Mouse (Mus musculus) MEL (cell line): ENCODE measurements at regions not wholly inside any gene's neighbourhood (a gene's known extent, or its start where the extent isn't known, plus 50 kb on each side); places are given as distances from the start of the nearest gene placed in this dataset.

Experiments used
- CTCF ChIP-seq, 3 experiments: IDR thresholded peaks in 2 of 3; conservative IDR thresholded peaks in 1 of 3; 2 replicates each; pipeline ENCODE4 v1.5.1; 2011 to 2012; ENCODE audit warnings: low read length in 3 of 3, low read depth in 2 of 3, mild to moderate bottlenecking in 2 of 3, improper control_type of control experiment in 1 of 3, inconsistent platforms in 1 of 3, mixed read lengths in 1 of 3, moderate library complexity in 1 of 3; ENCODE audit not compliant: control insufficient read depth in 1 of 3, insufficient read depth in 1 of 3, poor library complexity in 1 of 3, severe bottlenecking in 1 of 3
- EP300 ChIP-seq, 2 experiments: IDR thresholded peaks; 2 replicates each; pipeline ENCODE4 v1.6.1; 2011; ENCODE audit warnings: improper control_type of control experiment in 2 of 2, low read length in 2 of 2, low read depth in 1 of 2, mild to moderate bottlenecking in 1 of 2
- MAX ChIP-seq: IDR thresholded peaks from 2 replicates; pipeline ENCODE4 v1.6.1; 2011; ENCODE audit warnings: low read length, improper control_type of control experiment
- POLR2A ChIP-seq, 2 experiments: IDR thresholded peaks; 2 replicates each; pipeline ENCODE4 v1.6.1; 2011 to 2012; ENCODE audit warnings: low read length in 2 of 2, mild to moderate bottlenecking in 2 of 2, control low read depth in 1 of 2, improper control_type of control experiment in 1 of 2, low read depth in 1 of 2, moderate library complexity in 1 of 2; ENCODE audit not compliant: control insufficient read depth in 1 of 2, insufficient read depth in 1 of 2, poor library complexity in 1 of 2
- RCOR1 ChIP-seq: IDR thresholded peaks from 2 replicates; pipeline ENCODE4 v1.6.1; 2012; ENCODE audit warnings: low read depth, mild to moderate bottlenecking, inconsistent platforms, low read length, improper control_type of control experiment
- USF1 ChIP-seq: IDR thresholded peaks from 2 replicates; pipeline ENCODE4 v1.6.1; 2014; ENCODE audit warnings: low read depth, mild to moderate bottlenecking, inconsistent platforms, low read length, improper control_type of control experiment, moderate library complexity
- ZC3H11A ChIP-seq: IDR thresholded peaks from 2 replicates; pipeline ENCODE4 v1.6.1; 2012; ENCODE audit warnings: low read depth, mild to moderate bottlenecking, inconsistent platforms, low read length, improper control_type of control experiment
- ZKSCAN1 ChIP-seq: IDR thresholded peaks from 2 replicates; pipeline ENCODE4 v1.6.1; 2012; ENCODE audit warnings: low read depth, mild to moderate bottlenecking, inconsistent platforms, low read length, improper control_type of control experiment, moderate library complexity
- ZNF384 ChIP-seq: IDR thresholded peaks from 2 replicates; pipeline ENCODE4 v1.6.1; 2012; ENCODE audit warnings: low read depth, mild to moderate bottlenecking, inconsistent platforms, low read length, improper control_type of control experiment

DNA sequence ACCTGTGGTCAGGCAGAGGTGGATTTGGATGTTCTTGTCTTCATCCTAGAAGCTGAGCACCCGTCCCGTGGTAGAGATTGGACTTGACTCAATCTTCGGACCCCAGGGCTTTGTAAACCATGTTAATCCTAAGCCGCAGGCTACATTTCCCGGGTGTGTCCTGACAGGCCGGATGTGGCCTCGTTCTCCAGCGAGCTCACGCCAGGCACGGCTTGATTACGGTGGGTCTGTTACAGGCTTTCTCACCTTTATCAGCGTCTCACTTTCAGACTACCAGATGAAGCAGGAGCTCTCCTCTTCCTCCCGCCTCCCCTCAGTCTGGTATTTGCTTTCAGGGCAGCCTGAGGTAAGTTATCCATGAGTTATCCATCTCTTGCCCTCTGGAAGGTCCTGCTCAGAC lies 156.4 kb upstream of the Six2 start:
- TF ChIP-seq EP300 (IDR thresholded peaks at IDR 0.05; ENCODE audit: low read depth in 1 of 2, low read length in 2 of 2) (no peak), ZNF384 (no peak), ZC3H11A (no peak), CTCF (IDR thresholded peaks at IDR 0.05 in 2 of 3, conservative IDR thresholded peaks at IDR 0.05 in 1 of 3; ENCODE audit: control insufficient read depth in 1 of 3, insufficient read depth in 1 of 3, low read depth in 2 of 3, low read length in 3 of 3, poor library complexity in 1 of 3, severe bottlenecking in 1 of 3) (no peak), RCOR1 (no peak), POLR2A (IDR thresholded peaks at IDR 0.05; ENCODE audit: control insufficient read depth in 1 of 2, insufficient read depth in 1 of 2, low read depth in 1 of 2, low read length in 2 of 2, poor library complexity in 1 of 2) (no peak), MAX (no peak), USF1 (no peak), ZKSCAN1 (no peak)
